Mouse (Mus musculus) MEL (cell line): ENCODE measurements around the gene Clec16a.

Experiments
- CTCF ChIP-seq, 3 experiments: IDR thresholded peaks in 2 of 3; conservative IDR thresholded peaks in 1 of 3; 2 replicates each; pipeline ENCODE4 v1.5.1; 2011 to 2012; ENCODE audit warnings: low read length in 3 of 3, low read depth in 2 of 3, mild to moderate bottlenecking in 2 of 3, improper control_type of control experiment in 1 of 3, inconsistent platforms in 1 of 3, mixed read lengths in 1 of 3, moderate library complexity in 1 of 3; ENCODE audit not compliant: control insufficient read depth in 1 of 3, insufficient read depth in 1 of 3, poor library complexity in 1 of 3, severe bottlenecking in 1 of 3
- ELF1 ChIP-seq: IDR thresholded peaks from 2 replicates; pipeline ENCODE4 v1.6.1; 2014; ENCODE audit warnings: low read depth, mild to moderate bottlenecking, inconsistent platforms, low read length, improper control_type of control experiment, moderate library complexity
- MAX ChIP-seq: IDR thresholded peaks from 2 replicates; pipeline ENCODE4 v1.6.1; 2011; ENCODE audit warnings: low read length, improper control_type of control experiment
- MAZ ChIP-seq: IDR thresholded peaks from 2 replicates; pipeline ENCODE4 v1.6.1; 2012; ENCODE audit warnings: low read depth, mild to moderate bottlenecking, inconsistent platforms, low read length, improper control_type of control experiment
- POLR2A ChIP-seq, 2 experiments: IDR thresholded peaks; 2 replicates each; pipeline ENCODE4 v1.6.1; 2011 to 2012; ENCODE audit warnings: low read length in 2 of 2, mild to moderate bottlenecking in 2 of 2, control low read depth in 1 of 2, improper control_type of control experiment in 1 of 2, low read depth in 1 of 2, moderate library complexity in 1 of 2; ENCODE audit not compliant: control insufficient read depth in 1 of 2, insufficient read depth in 1 of 2, poor library complexity in 1 of 2

DNA sequence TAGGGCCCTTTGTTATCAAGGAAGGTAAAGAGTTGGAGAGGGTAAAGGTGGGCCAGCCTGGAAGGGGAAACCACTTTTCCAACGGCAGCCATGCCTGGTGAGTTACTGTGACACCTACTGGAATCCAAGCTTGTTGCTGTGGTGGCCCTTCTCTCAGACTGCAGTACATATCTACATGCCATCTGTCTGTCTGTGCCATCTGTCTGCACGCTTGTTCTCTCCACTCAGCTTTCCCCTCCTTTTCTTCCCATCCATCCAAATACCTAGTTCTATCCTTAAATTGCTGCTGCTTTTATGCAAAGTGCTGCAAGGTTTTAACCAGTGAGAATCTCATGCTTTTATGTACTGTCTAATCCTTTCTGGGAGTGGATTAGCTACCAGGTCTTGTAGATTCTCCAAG is 4.5 kb downstream of the Clec16a start:
- TF ChIP-seq POLR2A (IDR thresholded peaks at IDR 0.05; ENCODE audit: control insufficient read depth in 1 of 2, insufficient read depth in 1 of 2, low read depth in 1 of 2, low read length in 2 of 2, poor library complexity in 1 of 2) (no peak), CTCF (IDR thresholded peaks at IDR 0.05 in 2 of 3, conservative IDR thresholded peaks at IDR 0.05 in 1 of 3; ENCODE audit: control insufficient read depth in 1 of 3, insufficient read depth in 1 of 3, low read depth in 2 of 3, low read length in 3 of 3, poor library complexity in 1 of 3, severe bottlenecking in 1 of 3) (no peak), MAZ (no peak), ELF1 (no peak), MAX (no peak)
